Mouse (Mus musculus): ENCODE measurements around the gene Dvl3. TPM values are rescaled to one million over a fixed set of nuclear protein-coding genes. Genes with fewer than 3 reads are reported as not detected.
A peak's percentile ranks its signal among the peaks of the same experiment; 100 is the strongest.
"Not testable (repeated sequence)": the region's sequence is repeated elsewhere in the genome, so short reads cannot be mapped to it uniquely, and the experiment has no call there.

Dvl3 gene
- polyA plus RNA-seq (2012; rRNA removed) = 41.7 and 42.5 TPM in 2 replicates

DNA sequence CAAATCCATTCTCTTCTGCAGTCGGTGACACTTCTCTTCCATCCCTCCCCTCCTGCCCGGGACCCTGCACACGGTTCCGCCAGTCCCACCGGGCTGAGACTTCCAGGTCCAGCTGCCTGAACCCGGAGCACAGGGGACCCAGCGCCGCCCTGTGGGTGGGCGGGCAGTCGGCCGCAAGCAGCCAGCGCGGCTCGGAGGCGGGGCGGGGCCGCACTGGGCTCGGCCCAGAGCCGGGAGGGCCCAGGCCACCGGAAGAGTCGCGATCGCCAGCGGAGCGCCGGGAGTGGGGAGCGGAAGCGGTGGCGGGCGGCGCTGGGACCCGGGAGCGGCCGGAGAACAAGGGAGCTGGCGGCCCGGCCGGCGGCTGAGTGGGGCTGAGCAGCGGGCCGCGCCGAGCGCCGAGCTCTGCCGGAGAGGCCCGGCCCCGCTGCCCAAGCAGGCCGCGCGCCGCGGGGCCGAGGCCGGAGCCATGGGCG is at the start of gene Dvl3:
Gene Dvl3 (plus strand): TSS at position 257 of the 476 bp plus-strand sequence.
- peak within 1 kb of the TSS; percentile 97 for H3K4me3 ChIP-seq (ENCODE audit: insufficient read depth, low read length)
- peak within 1 kb of the TSS; percentile 76 for H3K27ac ChIP-seq (ENCODE audit: insufficient read depth, low read length)
- H3K4me1 ChIP-seq (ENCODE audit: control insufficient read depth, insufficient read depth, low read length) = no peaks in the 10 kb centered on the region
- TF ChIP-seq CTCF (IDR thresholded peaks at IDR 0.05; ENCODE audit: extremely low read depth, insufficient read depth, low read length) = no peak
- TF ChIP-seq POLR2A (IDR thresholded peaks at IDR 0.05; ENCODE audit: extremely low read depth, insufficient read depth, low read length) = 0 out of 2 replicates have a peak, but pooled peaks have one; percentile 14

- H3K4me1 ChIP-seq (ENCODE audit: control insufficient read depth, insufficient read depth, low read length) = no peaks in the 10 kb centered on the region
- no peak for TF ChIP-seq CTCF (IDR thresholded peaks at IDR 0.05; ENCODE audit: extremely low read depth, insufficient read depth, low read length)
- TF ChIP-seq POLR2A (IDR thresholded peaks at IDR 0.05; ENCODE audit: extremely low read depth, insufficient read depth, low read length) = no peak
- no peak overlapping the region for H3K4me3 ChIP-seq (ENCODE audit: insufficient read depth, low read length)
- no peak overlapping the region for H3K27ac ChIP-seq (ENCODE audit: insufficient read depth, low read length)
Measured at GRCm38 (mm10) chr16:20470981-20471380, 45.8 kb upstream of the Dvl3 start.

DNA sequence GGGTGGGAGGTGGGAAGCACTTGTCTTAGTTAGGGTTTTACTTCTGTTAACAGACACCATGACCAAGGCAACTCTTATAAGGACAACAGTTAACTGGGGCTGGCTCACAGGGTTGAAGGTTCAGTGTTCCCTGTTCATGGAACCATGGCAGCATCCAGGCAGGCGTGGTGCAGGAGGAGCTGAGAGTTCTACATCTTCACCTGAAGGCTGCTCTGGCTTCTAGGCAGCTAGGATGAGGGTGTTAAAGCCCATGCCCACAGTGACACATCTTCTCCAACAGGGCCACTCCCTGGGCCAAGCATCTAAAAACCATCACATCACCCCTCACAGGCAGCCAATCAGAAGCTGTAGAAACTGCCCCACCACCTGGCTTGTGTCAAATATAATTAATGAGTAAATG is 45.1 kb upstream of the Dvl3 start:
- H3K4me1 ChIP-seq (ENCODE audit: control insufficient read depth, insufficient read depth, low read length) = no peaks in the 10 kb centered on the region
- H3K27ac ChIP-seq (ENCODE audit: insufficient read depth, low read length) = no peak overlapping the region
- no peak overlapping the region for H3K4me3 ChIP-seq (ENCODE audit: insufficient read depth, low read length)
- TF ChIP-seq CTCF (IDR thresholded peaks at IDR 0.05; ENCODE audit: extremely low read depth, insufficient read depth, low read length) = no peak
- no peak for TF ChIP-seq POLR2A (IDR thresholded peaks at IDR 0.05; ENCODE audit: extremely low read depth, insufficient read depth, low read length)

DNA sequence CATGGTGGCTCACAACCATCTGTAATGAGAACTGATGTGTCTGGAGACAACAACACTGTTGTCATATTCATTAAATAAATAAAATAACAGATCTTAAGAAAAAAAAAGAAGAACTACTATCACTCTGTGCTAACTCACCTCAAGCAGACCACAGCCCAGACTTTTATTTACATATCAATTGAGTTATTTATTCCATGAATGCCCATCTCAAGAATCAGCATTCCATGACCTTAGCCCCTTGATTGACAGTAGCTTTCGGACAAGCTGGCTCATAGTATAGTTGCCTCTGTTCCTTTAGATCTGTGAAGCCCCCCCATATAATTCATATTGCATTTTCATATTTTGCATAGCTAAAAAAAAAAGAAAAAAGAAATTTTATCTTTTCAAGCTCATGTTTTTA is 43.0 kb upstream of the Dvl3 start:
- Histone ChIP-seq H3K4me1 (ENCODE audit: control insufficient read depth, insufficient read depth, low read length) (no peaks in the 10 kb centered on the region), H3K4me3 (ENCODE audit: insufficient read depth, low read length) (no peak overlapping the region), H3K27ac (ENCODE audit: insufficient read depth, low read length) (no peak overlapping the region)
- TF ChIP-seq CTCF (IDR thresholded peaks at IDR 0.05; ENCODE audit: extremely low read depth, insufficient read depth, low read length) (no peak), POLR2A (IDR thresholded peaks at IDR 0.05; ENCODE audit: extremely low read depth, insufficient read depth, low read length) (no peak)

- H3K27ac ChIP-seq (ENCODE audit: insufficient read depth, low read length) = no peak overlapping the region
- no peak overlapping the region for H3K4me3 ChIP-seq (ENCODE audit: insufficient read depth, low read length)
- TF ChIP-seq POLR2A (IDR thresholded peaks at IDR 0.05; ENCODE audit: extremely low read depth, insufficient read depth, low read length) = no peak
- no peak for TF ChIP-seq CTCF (IDR thresholded peaks at IDR 0.05; ENCODE audit: extremely low read depth, insufficient read depth, low read length)
- H3K4me1 ChIP-seq (ENCODE audit: control insufficient read depth, insufficient read depth, low read length) = no peaks in the 10 kb centered on the region
Measured at GRCm38 (mm10) chr16:20474211-20474610, 42.6 kb upstream of the Dvl3 start.

DNA sequence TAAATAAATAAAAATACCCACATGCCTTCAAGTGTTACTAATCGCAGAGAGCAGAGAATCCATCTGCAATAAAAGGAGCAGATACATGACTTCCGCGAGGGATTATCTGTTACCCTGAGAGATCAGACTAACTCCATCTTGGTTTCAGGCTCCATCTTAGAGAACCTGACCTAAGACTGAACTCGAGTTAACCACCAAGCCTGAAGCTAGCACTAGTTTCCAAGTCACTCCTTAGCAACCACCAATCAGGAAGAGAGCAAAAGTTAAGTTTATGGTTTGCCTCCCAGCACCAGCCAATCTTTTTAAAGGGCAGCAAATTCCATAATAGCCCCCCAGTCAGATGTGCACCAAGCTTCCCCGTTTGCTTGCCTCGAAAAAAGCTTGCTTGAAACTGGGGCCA is 42.0 kb upstream of the Dvl3 start:
- Histone ChIP-seq H3K4me1 (ENCODE audit: control insufficient read depth, insufficient read depth, low read length) (no peaks in the 10 kb centered on the region), H3K27ac (ENCODE audit: insufficient read depth, low read length) (no peak overlapping the region), H3K4me3 (ENCODE audit: insufficient read depth, low read length) (no peak overlapping the region)
- no peak for TF ChIP-seq POLR2A (IDR thresholded peaks at IDR 0.05; ENCODE audit: extremely low read depth, insufficient read depth, low read length)
- no peak for TF ChIP-seq CTCF (IDR thresholded peaks at IDR 0.05; ENCODE audit: extremely low read depth, insufficient read depth, low read length)

DNA sequence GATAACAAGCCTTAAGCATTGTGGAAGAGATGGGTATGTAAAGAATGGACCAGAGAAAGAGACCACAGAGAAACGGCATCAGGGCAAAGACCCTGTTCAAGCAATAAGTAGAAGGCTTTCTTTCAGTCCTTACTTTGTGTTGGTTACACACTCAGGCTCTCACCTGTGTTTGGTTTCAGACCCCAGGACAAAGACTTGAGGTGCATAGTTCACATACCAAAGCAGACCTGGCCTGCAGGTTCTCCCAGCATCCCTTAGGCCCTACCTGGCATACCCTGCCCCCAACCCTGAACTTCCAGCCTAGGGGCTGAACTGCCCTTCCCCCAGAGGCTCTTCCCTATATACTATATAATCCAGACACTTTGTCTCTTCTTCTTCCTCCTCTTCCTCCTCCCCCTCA is 41.4 kb upstream of the Dvl3 start:
- Histone ChIP-seq H3K4me3 (ENCODE audit: insufficient read depth, low read length) (no peak overlapping the region), H3K27ac (ENCODE audit: insufficient read depth, low read length) (no peak overlapping the region), H3K4me1 (ENCODE audit: control insufficient read depth, insufficient read depth, low read length) (no peaks in the 10 kb centered on the region)
- TF ChIP-seq POLR2A (IDR thresholded peaks at IDR 0.05; ENCODE audit: extremely low read depth, insufficient read depth, low read length) (no peak), CTCF (IDR thresholded peaks at IDR 0.05; ENCODE audit: extremely low read depth, insufficient read depth, low read length) (no peak)

DNA sequence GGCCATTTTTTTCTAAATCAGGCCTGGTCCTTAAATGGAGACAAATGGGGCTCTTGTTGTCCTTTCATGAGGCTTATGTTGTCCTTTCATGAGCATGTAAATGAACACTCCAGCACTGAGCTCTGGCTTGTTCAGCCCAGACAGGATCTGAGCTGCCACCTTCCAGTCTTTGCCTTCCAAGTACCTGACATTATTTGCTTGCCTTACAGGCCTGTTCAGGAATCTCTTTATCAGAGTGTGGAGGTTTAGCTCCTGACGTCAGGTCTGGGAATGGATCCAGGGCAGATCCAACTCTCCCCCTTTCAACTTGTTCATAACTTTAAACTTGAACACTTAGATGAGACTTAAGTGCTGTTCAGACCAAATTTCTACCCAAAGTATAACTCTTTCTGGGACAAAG is 39.9 kb upstream of the Dvl3 start:
- H3K4me1 ChIP-seq (ENCODE audit: control insufficient read depth, insufficient read depth, low read length) = no peaks in the 10 kb centered on the region
- no peak for TF ChIP-seq POLR2A (IDR thresholded peaks at IDR 0.05; ENCODE audit: extremely low read depth, insufficient read depth, low read length)
- no peak overlapping the region for H3K4me3 ChIP-seq (ENCODE audit: insufficient read depth, low read length)
- no peak overlapping the region for H3K27ac ChIP-seq (ENCODE audit: insufficient read depth, low read length)

- Histone ChIP-seq H3K4me3 (ENCODE audit: insufficient read depth, low read length) (no peak overlapping the region), H3K4me1 (ENCODE audit: control insufficient read depth, insufficient read depth, low read length) (no peaks in the 10 kb centered on the region), H3K27ac (ENCODE audit: insufficient read depth, low read length) (no peak overlapping the region)
- TF ChIP-seq CTCF (IDR thresholded peaks at IDR 0.05; ENCODE audit: extremely low read depth, insufficient read depth, low read length) (no peak), POLR2A (IDR thresholded peaks at IDR 0.05; ENCODE audit: extremely low read depth, insufficient read depth, low read length) (no peak)
Measured at GRCm38 (mm10) chr16:20477270-20477669, 39.5 kb upstream of the Dvl3 start.

DNA sequence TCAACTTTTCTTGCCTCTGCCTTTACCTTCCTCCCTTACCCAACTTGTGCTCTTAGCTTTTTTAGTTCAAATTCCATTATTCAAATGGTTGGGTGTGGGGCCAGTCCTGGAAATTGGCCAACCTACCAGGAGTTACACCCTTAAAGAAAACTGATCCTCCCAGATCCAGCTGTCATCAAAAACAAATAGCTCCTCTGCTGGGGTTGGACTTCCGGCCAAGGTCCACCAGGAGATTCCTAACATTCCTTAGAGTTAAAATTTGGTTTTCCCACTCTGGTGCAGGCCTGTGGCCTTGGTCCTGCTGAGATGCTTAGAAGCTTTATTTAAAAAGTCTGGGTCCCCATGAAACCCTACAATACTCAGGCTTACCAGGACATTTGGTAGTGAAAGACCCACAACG is 38.3 kb upstream of the Dvl3 start:
- TF ChIP-seq CTCF (IDR thresholded peaks at IDR 0.05; ENCODE audit: extremely low read depth, insufficient read depth, low read length) = no peak
- TF ChIP-seq POLR2A (IDR thresholded peaks at IDR 0.05; ENCODE audit: extremely low read depth, insufficient read depth, low read length) = no peak
- no peak overlapping the region for H3K4me3 ChIP-seq (ENCODE audit: insufficient read depth, low read length)
- no peak overlapping the region for H3K27ac ChIP-seq (ENCODE audit: insufficient read depth, low read length)
- no peaks in the 10 kb centered on the region for H3K4me1 ChIP-seq (ENCODE audit: control insufficient read depth, insufficient read depth, low read length)

DNA sequence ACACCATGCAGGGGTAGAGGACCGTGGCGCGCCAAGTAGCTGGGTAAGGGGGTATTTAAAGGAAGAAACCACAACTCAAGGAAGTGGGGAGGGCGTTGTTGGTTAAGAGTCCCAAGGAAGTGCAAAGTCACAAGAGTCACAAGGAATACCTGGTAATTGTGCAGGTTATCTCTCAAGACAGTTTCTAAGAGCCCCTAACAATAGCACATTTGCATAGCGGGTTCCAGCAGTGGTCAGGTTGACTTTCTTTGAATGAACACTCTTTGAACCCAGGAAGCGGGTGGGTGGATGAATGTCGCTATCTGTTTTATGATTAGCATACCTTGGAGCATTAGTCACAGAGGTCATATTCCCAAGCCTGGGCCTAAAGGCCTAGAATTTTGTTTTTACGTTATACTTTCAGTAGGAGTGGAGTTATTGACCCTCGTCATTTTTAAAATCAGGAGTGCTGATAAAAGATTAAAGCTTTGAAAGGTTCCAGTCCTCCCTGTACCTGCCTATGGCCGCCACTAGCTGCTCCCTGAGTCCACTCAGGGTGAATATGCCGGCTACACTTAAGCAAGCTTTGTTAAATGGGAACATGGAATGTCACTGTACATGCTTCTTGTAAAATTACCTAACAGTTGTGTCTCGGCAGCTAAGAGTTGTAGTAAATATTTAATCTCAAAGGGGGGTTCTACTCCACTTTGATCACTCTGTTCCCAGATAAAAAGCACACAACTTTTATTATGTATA is 37.6 kb upstream of the Dvl3 start:
- not testable (repeated sequence) for H3K27ac ChIP-seq (ENCODE audit: insufficient read depth, low read length)

More for the DNA sequence above, 37.6 kb upstream of the Dvl3 start:
- not testable (repeated sequence) for H3K4me1 ChIP-seq (ENCODE audit: control insufficient read depth, insufficient read depth, low read length); H3K4me3 ChIP-seq (ENCODE audit: insufficient read depth, low read length)
